Mouse (Mus musculus) lung, postnatal 10 days (tissue): ENCODE data around the gene BC005624.
"Not testable (repeated sequence)": the region's sequence is repeated elsewhere in the genome, so short reads cannot be mapped to it uniquely, and the experiment has no call there.

Experiments used
- DNase-seq: peaks from one replicate; pipeline ENCODE4 v3.0.0; 2021

BC005624 gene

GRCm38 (mm10) chr2:30967352-30968327, 14.4 kb downstream of the BC005624 start, which contains the start of gene Tor1a:
TSS of gene Tor1a (minus strand) at chr2:30967933.
- DNase-seq = peak; percentile 92

DNA sequence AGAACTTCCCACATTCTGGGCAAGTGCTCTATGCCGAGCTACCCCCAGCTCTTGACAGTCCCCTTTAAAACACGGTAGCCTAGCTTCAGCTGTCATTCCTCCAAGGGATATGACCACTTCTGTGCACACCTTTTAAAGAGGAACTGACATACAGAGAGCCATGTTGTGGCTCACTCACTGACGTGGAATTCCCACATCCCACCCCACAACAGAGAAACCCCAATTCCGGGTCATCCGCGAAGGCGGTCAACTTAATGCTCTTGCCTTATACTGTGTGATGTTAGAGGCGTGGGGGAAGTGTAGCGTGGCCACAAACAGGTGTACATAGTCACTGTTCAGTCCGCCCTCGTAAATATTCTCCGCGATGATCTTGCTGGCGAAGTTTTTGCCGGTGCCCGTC, 15.2 kb downstream of the BC005624 start:
- no peak for DNase-seq

DNA sequence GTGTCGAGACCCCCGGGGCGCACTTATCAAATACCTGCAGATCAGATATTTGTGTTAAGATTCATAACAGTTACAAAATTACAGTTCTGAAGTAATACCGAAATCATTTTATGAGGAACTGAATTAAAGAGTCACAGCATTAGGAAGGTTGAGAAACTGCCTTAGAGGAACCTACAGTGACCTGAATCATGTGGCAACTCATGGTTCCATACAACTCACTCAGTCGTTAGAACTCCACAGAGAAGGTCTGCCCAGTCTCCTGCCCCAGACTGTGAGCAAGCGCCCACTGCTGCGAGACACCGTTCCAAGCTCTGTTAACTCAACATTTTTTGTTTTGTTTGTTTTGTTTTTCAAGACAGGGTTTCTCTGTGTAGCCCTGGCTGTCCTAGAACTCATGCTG, 16.4 kb downstream of the BC005624 start:
- no peak for DNase-seq

DNA sequence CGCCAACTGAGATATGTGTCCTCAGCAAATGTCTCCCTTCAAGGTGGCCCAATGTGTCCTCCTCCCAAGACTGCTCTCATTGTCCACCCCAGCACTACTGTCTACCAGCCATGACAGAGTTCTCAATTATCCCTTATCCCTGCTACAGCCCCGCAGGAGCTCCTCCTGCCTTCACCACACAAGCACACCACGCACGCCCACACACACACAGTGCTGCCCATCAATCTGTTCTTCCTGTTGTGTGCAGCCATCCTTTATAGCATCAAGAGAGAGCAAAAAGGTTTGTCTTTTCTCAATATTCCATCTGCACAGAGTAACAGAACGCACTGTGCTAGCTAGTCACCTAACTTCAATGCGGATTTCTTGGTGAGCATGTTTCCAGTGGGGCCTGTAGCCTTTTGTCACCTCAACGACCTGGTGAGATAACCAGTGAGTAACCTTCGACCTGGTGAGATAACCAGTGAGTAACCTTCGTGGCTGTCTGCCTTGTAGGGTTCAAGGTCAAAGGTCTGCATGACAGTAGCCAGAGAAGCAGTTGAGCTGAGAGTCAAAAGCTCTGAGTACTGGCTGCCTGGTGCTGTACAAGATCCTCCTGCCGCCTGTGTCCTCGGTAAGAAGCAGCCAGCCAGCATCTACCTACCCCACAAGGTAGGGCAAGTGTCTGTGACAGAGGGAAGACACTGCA, 19.3 kb downstream of the BC005624 start:
- DNase-seq = no peak

- no peak for DNase-seq
Observed at GRCm38 (mm10) chr2:30959856-30960255, 22.1 kb downstream of the BC005624 start.

GRCm38 (mm10) chr2:30958726-30959125, 23.3 kb downstream of the BC005624 start:
- DNase-seq = no peak

DNA sequence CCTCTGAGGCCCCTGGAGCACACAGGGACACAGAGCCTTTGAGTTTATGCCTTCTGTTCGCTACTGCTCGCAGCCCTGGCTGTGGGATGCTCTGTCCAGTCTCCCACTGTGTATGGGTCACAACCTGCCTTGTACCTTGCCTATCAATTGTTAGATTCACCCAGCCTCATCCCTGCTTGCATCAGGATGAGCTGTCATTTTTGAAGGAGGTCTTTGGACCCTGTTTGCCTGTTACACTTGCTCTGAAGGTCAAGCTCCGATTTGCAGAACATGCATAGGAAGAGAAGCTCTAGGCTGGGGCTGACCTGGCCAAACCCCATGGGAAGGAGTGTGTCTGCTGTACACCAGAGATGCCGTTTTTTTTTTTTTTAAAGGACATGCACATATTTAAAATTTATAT, 24.5 kb downstream of the BC005624 start:
- DNase-seq = no peak

DNA sequence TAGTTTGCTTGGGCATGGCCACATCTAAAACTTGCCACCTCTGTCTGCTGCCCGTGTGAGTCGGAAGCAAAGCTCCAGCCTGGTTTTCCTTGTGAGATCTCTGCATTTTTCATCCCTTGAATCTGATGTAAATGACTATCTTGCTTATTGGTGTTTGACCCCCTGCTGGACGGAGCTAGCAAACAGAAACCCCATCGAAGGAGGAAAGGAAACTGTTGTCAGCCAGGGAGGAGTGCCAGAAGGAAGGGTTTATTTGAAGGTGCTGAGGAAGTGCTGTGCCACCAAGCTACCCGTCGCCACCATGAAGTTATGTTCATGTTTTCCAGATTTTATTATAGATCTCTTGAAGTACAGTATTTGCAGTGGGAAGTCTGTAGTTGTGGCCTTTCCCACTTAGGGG, 27.2 kb downstream of the BC005624 start:
- no peak for DNase-seq

GRCm38 (mm10) chr2:30952824-30953490, 29.0 kb downstream of the BC005624 start, which contains the start of gene Tor1b:
TSS of gene Tor1b (plus strand) at chr2:30952959.
- peak; percentile 93 for DNase-seq

DNA sequence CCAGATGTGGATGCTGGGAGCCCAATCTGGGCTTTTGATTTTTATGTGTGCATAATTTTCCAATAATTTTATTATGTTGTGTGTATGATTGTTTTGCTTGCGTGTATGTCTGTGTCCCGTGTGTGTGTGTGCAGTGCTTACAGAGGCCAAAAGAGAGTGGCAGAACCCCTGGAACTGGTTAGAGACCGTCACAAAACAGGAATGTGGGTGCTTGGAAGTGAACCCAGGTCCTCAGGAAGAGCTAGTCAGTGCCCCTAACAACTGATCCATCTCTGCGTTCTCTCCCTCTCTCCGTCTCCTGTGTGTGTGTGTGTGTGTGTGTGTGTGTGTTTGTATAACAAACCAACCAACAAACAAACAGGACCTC, 29.6 kb downstream of the BC005624 start:
- DNase-seq = no peak

DNA sequence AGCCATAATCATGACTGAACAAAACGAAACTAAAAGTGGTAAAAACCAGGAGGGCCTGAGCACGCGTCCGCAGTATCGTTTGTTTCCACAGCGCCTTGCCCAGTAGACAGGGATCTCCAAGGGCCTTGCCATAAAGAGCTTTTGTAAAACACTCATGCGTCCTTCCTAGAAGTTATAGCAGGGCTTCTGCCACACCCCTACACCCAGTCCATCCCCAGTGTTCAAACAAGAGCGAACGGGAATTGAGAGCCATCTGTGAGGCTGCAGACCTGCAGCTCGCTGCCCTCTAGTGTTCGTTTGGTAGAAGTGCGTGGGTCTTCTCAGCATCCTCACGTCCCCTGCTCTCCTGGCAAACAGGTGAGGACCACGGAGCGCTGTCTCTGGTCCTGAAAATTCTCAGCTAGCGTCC, 39.4 kb downstream of the BC005624 start:
- peak; percentile 79 for DNase-seq

DNA sequence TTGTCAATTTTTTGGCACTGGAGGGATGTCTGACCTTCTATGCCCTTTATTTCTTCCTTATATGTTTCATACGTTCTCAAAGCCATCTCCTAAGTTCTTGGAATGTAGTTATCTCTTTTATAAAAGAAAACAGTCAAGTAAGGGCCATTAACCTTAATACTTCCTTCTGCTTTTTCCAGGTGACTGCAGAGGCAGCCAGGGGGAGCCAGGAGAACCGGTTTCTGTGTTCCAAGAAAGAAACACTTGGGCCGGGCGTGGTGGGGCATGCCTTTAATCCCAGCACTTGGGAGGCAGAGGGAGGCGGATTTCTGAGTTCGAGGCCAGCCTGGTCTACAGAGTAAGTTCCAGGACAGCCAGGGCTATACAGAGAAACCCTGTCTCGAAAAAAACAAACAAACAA, 39.9 kb downstream of the BC005624 start:
- DNase-seq = not testable (repeated sequence)

GRCm38 (mm10) chr2:30941586-30941985, 40.4 kb downstream of the BC005624 start:
- DNase-seq = no peak

- no peak for DNase-seq
Observed at GRCm38 (mm10) chr2:30938574-30938991, 43.4 kb downstream of the BC005624 start.

DNA sequence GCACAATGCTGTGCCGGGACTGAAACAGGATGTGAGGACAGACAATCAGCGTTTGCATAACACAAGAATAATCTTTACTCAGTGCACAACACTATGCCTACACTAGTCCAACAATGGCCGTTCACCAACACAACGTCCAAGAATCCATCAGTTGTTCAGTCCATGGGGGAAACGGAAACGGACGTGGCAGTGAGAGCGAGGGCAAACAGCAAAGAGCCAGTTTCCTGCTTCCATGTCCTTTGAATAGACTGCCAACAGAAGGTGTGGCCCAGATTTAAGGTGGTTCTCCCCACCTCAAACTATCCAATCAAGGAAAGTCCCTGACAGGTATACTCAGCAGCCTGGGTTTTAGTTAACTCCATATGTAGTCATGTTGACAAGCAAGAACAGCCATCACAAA, 44.3 kb downstream of the BC005624 start:
- peak; percentile 41 for DNase-seq

DNA sequence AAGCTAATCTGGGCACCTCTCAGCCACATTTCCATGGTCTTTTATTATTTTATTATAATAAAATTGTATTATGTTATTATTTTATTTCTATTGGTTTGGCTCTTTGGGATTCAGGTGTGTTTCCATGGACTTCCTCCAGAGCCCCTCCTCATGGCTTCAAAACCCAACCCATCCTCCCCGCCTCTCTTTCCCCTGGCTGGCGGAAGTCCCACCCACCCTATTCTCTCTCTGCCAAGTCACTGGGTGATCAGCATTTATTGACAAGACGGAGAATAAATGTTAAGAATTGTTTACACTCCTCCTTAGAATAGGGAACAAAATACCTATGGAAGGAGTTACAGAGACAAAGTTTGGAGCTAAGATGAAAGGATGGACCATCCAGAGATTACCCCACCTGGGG, 45.2 kb downstream of the BC005624 start:
- DNase-seq = no peak

- peak; percentile 90 for DNase-seq
Observed at GRCm38 (mm10) chr2:30933917-30934450, 48.0 kb downstream of the BC005624 start.

GRCm38 (mm10) chr2:30933032-30933431, 49.0 kb downstream of the BC005624 start:
- no peak for DNase-seq

DNA sequence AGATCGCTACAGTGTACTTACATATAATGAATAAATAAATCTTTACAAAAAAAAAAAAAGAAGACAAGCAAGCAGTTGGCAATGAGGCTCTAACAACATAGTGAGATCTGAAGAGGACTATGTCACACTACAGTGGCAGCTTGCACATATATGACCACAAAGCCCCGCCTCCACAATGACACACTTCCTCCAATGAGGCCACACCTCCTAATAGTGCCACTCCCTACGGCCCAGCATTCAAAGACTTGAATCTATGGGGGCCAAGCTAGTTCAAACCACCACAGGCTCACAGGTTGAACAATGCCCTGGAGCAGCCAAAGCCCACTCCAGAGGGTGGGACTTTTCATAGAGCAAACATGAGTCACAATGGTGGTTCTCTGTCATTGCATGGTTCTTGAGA, 50.1 kb downstream of the BC005624 start:
- peak; percentile 21 for DNase-seq

- DNase-seq = not testable (repeated sequence)
Observed at GRCm38 (mm10) chr2:30930846-30931245, 51.2 kb downstream of the BC005624 start.

GRCm38 (mm10) chr2:30929483-30930045, 52.4 kb downstream of the BC005624 start, which contains the start of gene Ptges:
TSS of gene Ptges (minus strand) at chr2:30929863.
- peak; percentile 84 for DNase-seq

- DNase-seq = peak; percentile 70
Observed at GRCm38 (mm10) chr2:30928893-30929482, 53.0 kb downstream of the BC005624 start.
